Mouse (Mus musculus): ENCODE results near the gene Nus1.

The Nus1 gene

GRCm38 (mm10) chr10:52417299-52417997 is at the start of gene Nus1:
TSS of gene Nus1 (plus strand) at chr10:52417547.
- in situ Hi-C loops (cut with MboI; ENCODE audit: low pct_unique_long_range_greater_than_20kb in 1 of 2, low sequenced_read_pairs in 2 of 2, unreplicated experiment in 1 of 2), result no loop called here

GRCm38 (mm10) chr10:52368376-52368775 is 49.0 kb upstream of the Nus1 start:
- in situ Hi-C loops (cut with MboI; ENCODE audit: low pct_unique_long_range_greater_than_20kb in 1 of 2, low sequenced_read_pairs in 2 of 2, unreplicated experiment in 1 of 2), result no loop called here

GRCm38 (mm10) chr10:52373834-52374233 is 43.5 kb upstream of the Nus1 start:
- in situ Hi-C loops (cut with MboI; ENCODE audit: low pct_unique_long_range_greater_than_20kb in 1 of 2, low sequenced_read_pairs in 2 of 2, unreplicated experiment in 1 of 2), result no loop called here

- in situ Hi-C loops (cut with MboI; ENCODE audit: low pct_unique_long_range_greater_than_20kb in 1 of 2, low sequenced_read_pairs in 2 of 2, unreplicated experiment in 1 of 2), result loop anchor here (25.0 kb wide), 2 partner anchors 262 to 587 kb away; no protein-coding TSS in a partner anchor
Measured at GRCm38 (mm10) chr10:52374651-52375050, 42.7 kb upstream of the Nus1 start.

GRCm38 (mm10) chr10:52376422-52376821 is 40.9 kb upstream of the Nus1 start:
- in situ Hi-C loops (cut with MboI; ENCODE audit: low pct_unique_long_range_greater_than_20kb in 1 of 2, low sequenced_read_pairs in 2 of 2, unreplicated experiment in 1 of 2), result loop anchor here (25.0 kb wide), 2 partner anchors 264 to 589 kb away; no protein-coding TSS in a partner anchor

GRCm38 (mm10) chr10:52377813-52378212 is 39.5 kb upstream of the Nus1 start:
- in situ Hi-C loops (cut with MboI; ENCODE audit: low pct_unique_long_range_greater_than_20kb in 1 of 2, low sequenced_read_pairs in 2 of 2, unreplicated experiment in 1 of 2), result loop anchor here (25.0 kb wide), 2 partner anchors 266 to 591 kb away; no protein-coding TSS in a partner anchor

- in situ Hi-C loops (cut with MboI; ENCODE audit: low pct_unique_long_range_greater_than_20kb in 1 of 2, low sequenced_read_pairs in 2 of 2, unreplicated experiment in 1 of 2), result loop anchor here (25.0 kb wide), 2 partner anchors 269 to 594 kb away; no protein-coding TSS in a partner anchor
Measured at GRCm38 (mm10) chr10:52381321-52381801, 36.0 kb upstream of the Nus1 start.

GRCm38 (mm10) chr10:52381845-52382591 is 35.3 kb upstream of the Nus1 start, which contains the start of gene Gopc:
TSS of gene Gopc (minus strand) at chr10:52382124.
- in situ Hi-C loops (cut with MboI; ENCODE audit: low pct_unique_long_range_greater_than_20kb in 1 of 2, low sequenced_read_pairs in 2 of 2, unreplicated experiment in 1 of 2), result loop anchor here (25.0 kb wide), 2 partner anchors 270 to 595 kb away; no protein-coding TSS in a partner anchor

- in situ Hi-C loops (cut with MboI; ENCODE audit: low pct_unique_long_range_greater_than_20kb in 1 of 2, low sequenced_read_pairs in 2 of 2, unreplicated experiment in 1 of 2), result loop anchor here (25.0 kb wide), 2 partner anchors 271 to 596 kb away; no protein-coding TSS in a partner anchor
Measured at GRCm38 (mm10) chr10:52383022-52383421, 34.3 kb upstream of the Nus1 start.

- in situ Hi-C loops (cut with MboI; ENCODE audit: low pct_unique_long_range_greater_than_20kb in 1 of 2, low sequenced_read_pairs in 2 of 2, unreplicated experiment in 1 of 2), result loop anchor here (25.0 kb wide), 2 partner anchors 271 to 596 kb away; no protein-coding TSS in a partner anchor
Measured at GRCm38 (mm10) chr10:52383522-52383921, 33.8 kb upstream of the Nus1 start.

GRCm38 (mm10) chr10:52384823-52385610 is 32.3 kb upstream of the Nus1 start:
- in situ Hi-C loops (cut with MboI; ENCODE audit: low pct_unique_long_range_greater_than_20kb in 1 of 2, low sequenced_read_pairs in 2 of 2, unreplicated experiment in 1 of 2), result loop anchor here (25.0 kb wide), 2 partner anchors 273 to 598 kb away; no protein-coding TSS in a partner anchor

- in situ Hi-C loops (cut with MboI; ENCODE audit: low pct_unique_long_range_greater_than_20kb in 1 of 2, low sequenced_read_pairs in 2 of 2, unreplicated experiment in 1 of 2), result loop anchor here (25.0 kb wide), 2 partner anchors 275 to 600 kb away; no protein-coding TSS in a partner anchor
Measured at GRCm38 (mm10) chr10:52387192-52387591, 30.2 kb upstream of the Nus1 start.

- in situ Hi-C loops (cut with MboI; ENCODE audit: low pct_unique_long_range_greater_than_20kb in 1 of 2, low sequenced_read_pairs in 2 of 2, unreplicated experiment in 1 of 2), result loop anchor here (25.0 kb wide), 2 partner anchors 277 to 602 kb away; no protein-coding TSS in a partner anchor
Measured at GRCm38 (mm10) chr10:52388922-52389430, 28.4 kb upstream of the Nus1 start, which contains the start of gene Nepn. TSS of gene Nepn (plus strand) at chr10:52388972.

GRCm38 (mm10) chr10:52389438-52389837 is 27.9 kb upstream of the Nus1 start:
- in situ Hi-C loops (cut with MboI; ENCODE audit: low pct_unique_long_range_greater_than_20kb in 1 of 2, low sequenced_read_pairs in 2 of 2, unreplicated experiment in 1 of 2), result loop anchor here (25.0 kb wide), 2 partner anchors 277 to 602 kb away; no protein-coding TSS in a partner anchor

GRCm38 (mm10) chr10:52391208-52391607 is 26.1 kb upstream of the Nus1 start:
- in situ Hi-C loops (cut with MboI; ENCODE audit: low pct_unique_long_range_greater_than_20kb in 1 of 2, low sequenced_read_pairs in 2 of 2, unreplicated experiment in 1 of 2), result loop anchor here (25.0 kb wide), 2 partner anchors 279 to 604 kb away; no protein-coding TSS in a partner anchor

- in situ Hi-C loops (cut with MboI; ENCODE audit: low pct_unique_long_range_greater_than_20kb in 1 of 2, low sequenced_read_pairs in 2 of 2, unreplicated experiment in 1 of 2), result loop anchor here (25.0 kb wide), 2 partner anchors 284 to 609 kb away; no protein-coding TSS in a partner anchor
Measured at GRCm38 (mm10) chr10:52396647-52397046, 20.7 kb upstream of the Nus1 start.

GRCm38 (mm10) chr10:52398715-52399114 is 18.6 kb upstream of the Nus1 start:
- in situ Hi-C loops (cut with MboI; ENCODE audit: low pct_unique_long_range_greater_than_20kb in 1 of 2, low sequenced_read_pairs in 2 of 2, unreplicated experiment in 1 of 2), result loop anchor here (25.0 kb wide), 2 partner anchors 286 to 611 kb away; no protein-coding TSS in a partner anchor
